Mouse (Mus musculus) small intestine, adult 2 months (tissue): ENCODE results near the gene C2cd4b. TPM values are rescaled to one million over a fixed set of nuclear protein-coding genes. Genes with fewer than 3 reads are reported as not detected.

Source experiments
- H3K27ac ChIP-seq: fragments of 200-500 bp; 2 replicates; pipeline ENCODE4 v1.5.1; 2012; ENCODE audit warnings: low read depth, low read length, control low read depth, inconsistent platforms; ENCODE audit not compliant: insufficient read depth
- H3K27me3 ChIP-seq: fragments of 200-500 bp; 2 replicates; pipeline ENCODE4 v1.6.1; 2012; ENCODE audit warnings: mild to moderate bottlenecking, moderate library complexity, low read length, inconsistent platforms; ENCODE audit not compliant: control insufficient read depth, insufficient read depth
- H3K36me3 ChIP-seq: fragments of 200-500 bp; 2 replicates; pipeline ENCODE4 v1.6.1; 2012; ENCODE audit warnings: mild to moderate bottlenecking, low read length, control low read depth, inconsistent platforms; ENCODE audit not compliant: control insufficient read depth, insufficient read depth
- H3K4me1 ChIP-seq: fragments of 200-500 bp; 2 replicates; pipeline ENCODE4 v1.6.1; 2012; ENCODE audit warnings: low read length, inconsistent platforms, mixed read lengths; ENCODE audit not compliant: control insufficient read depth, insufficient read depth, insufficient read length
- H3K4me3 ChIP-seq: fragments of 200-500 bp; 2 replicates; pipeline ENCODE4 v1.5.1; 2012; ENCODE audit warnings: low read depth, mild to moderate bottlenecking, control low read depth, inconsistent platforms, low read length, moderate library complexity
- CTCF ChIP-seq: fragments of 200-500 bp; IDR thresholded peaks from 2 replicates; pipeline ENCODE4 v1.5.1; 2012; ENCODE audit warnings: low read depth, mild to moderate bottlenecking, control low read depth, inconsistent platforms, low read length, moderate library complexity, mixed read lengths; ENCODE audit not compliant: insufficient replicate concordance, insufficient read length; ENCODE audit errors: extremely low read depth
- POLR2A ChIP-seq: fragments of 200-500 bp; IDR thresholded peaks from 2 replicates; pipeline ENCODE4 v1.6.1; 2012; ENCODE audit warnings: low read depth, mild to moderate bottlenecking, control low read depth, inconsistent platforms, low read length, moderate library complexity
- WGBS: fragments of 180-500 bp; shearing (Covaris S2); methylation state at CpG from one replicate; pipeline ENCODE4 v1.1.7; 2018; 5-methylcytosine and 5-hydroxymethylcytosine counted together
- polyA plus RNA-seq: library from polyadenylated mRNA; depleted of rRNA; stranded (reverse); fragments of >200 nt; gene quantifications from 2 replicates; pipeline ENCODE4 v1.2.3, GENCODE M21; 2012

C2cd4b gene
- polyA plus RNA-seq, 1 experiment, result 4.0 TPM

DNA sequence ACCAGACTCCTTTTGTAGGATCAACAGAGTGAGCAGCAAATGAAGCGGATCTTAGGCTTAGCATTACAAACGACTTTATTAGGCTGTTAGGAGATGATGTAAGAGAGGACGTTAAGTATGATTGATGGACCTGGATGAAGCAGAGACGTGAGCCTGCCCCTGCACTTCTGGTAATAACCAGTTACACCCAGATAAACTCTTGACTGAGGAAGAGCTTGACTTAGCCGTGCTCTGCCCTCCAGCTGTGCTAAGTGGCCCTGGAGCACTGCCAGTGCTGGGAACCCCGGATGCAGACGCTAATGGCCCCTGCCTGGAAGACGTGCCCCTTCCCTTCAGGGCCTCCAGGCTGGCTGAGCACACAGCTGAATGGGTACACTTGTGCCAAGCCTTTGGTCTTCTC lies 19.3 kb downstream of the C2cd4b start:
- Histone ChIP-seq H3K4me3 (no peak overlapping the region), H3K27ac (no peak overlapping the region), H3K36me3 (no peaks in the 10 kb centered on the region), H3K4me1 (no peaks in the 10 kb centered on the region), H3K27me3 (no peaks in the 10 kb centered on the region)
- 11% methylated on average over 8 of the region's 8 CpGs for WGBS
- no peak for TF ChIP-seq CTCF
- no peak for TF ChIP-seq POLR2A

DNA sequence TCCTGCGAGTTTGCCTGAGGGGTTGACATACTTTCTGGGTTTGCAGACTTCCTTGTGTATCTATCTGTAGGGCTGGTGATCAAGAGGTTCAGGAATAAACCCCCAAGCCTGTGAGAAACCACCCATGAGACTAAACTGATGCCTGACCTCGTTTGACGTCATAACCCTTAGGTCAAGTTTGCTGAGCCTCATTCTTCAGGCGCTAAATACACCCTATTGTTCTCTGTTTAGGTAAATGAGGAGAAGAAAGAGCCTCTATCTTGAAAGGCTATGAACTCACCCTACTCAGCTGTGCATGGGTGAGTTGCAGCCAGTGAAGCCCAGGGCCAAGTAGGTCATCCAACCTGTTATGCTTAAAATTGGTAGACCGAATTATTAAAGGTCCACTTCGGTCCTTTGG lies 23.5 kb downstream of the C2cd4b start:
- no peaks in the 10 kb centered on the region for H3K36me3 ChIP-seq
- no peaks in the 10 kb centered on the region for H3K27me3 ChIP-seq
- H3K27ac ChIP-seq, result no peak overlapping the region
- TF ChIP-seq CTCF, result no peak
- TF ChIP-seq POLR2A, result no peak
- no peak overlapping the region for H3K4me3 ChIP-seq
- no peaks in the 10 kb centered on the region for H3K4me1 ChIP-seq
- 70% methylated on average over 6 of the region's 6 CpGs for WGBS

DNA sequence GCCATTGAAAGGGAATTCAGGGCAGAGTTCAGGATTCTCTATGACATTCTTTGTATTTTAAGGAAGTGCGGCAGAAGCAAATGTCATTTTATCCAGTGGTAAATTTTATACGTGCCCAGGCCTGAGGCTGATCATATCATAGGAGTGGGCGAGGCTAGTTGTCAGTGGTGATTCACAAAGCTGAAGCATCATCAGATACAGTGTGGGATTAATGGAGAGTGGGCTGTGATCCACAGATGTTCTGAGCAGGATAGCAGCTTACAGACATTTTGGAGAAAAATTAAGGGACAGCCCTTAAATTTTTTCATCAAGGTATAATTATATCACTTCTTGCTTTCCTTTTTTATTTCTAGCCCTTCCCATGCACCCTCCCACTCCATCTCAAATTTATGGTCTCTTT lies 24.2 kb downstream of the C2cd4b start:
- WGBS, result 91% methylated on average over 3 of the region's 3 CpGs
- H3K4me1 ChIP-seq, result no peaks in the 10 kb centered on the region

DNA sequence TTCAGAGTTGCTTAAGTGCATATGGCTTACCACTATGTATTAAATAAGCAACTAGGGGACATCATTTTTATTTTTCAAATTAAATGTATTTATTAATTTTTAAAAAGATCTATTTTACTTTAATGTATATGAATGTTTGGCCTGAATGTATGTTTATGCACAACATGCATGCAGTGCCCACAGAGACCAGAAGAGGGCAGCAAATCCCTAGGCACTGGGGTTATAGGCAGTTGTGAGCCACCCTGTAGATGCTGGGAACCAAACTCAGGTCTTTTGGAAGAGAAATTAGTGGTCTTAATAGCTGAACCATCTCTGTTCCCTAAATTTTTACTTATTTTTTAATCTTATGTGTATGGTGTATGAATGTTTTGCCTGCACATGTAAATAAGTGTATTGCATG lies 24.7 kb downstream of the C2cd4b start:
- no peak overlapping the region for H3K27ac ChIP-seq
- TF ChIP-seq CTCF, result peak; percentile 36; the same call in 1 of the 2 replicates
- no peak for TF ChIP-seq POLR2A
- H3K4me3 ChIP-seq, result no peak overlapping the region
- H3K27me3 ChIP-seq, result no peaks in the 10 kb centered on the region
- no peaks in the 10 kb centered on the region for H3K4me1 ChIP-seq
- H3K36me3 ChIP-seq, result no peaks in the 10 kb centered on the region

More for the DNA sequence above, 24.2 kb downstream of the C2cd4b start:
- Histone ChIP-seq H3K4me3 (no peak overlapping the region), H3K27ac (no peak overlapping the region), H3K27me3 (no peaks in the 10 kb centered on the region), H3K36me3 (no peaks in the 10 kb centered on the region)
- TF ChIP-seq CTCF (no peak), POLR2A (no peak)

DNA sequence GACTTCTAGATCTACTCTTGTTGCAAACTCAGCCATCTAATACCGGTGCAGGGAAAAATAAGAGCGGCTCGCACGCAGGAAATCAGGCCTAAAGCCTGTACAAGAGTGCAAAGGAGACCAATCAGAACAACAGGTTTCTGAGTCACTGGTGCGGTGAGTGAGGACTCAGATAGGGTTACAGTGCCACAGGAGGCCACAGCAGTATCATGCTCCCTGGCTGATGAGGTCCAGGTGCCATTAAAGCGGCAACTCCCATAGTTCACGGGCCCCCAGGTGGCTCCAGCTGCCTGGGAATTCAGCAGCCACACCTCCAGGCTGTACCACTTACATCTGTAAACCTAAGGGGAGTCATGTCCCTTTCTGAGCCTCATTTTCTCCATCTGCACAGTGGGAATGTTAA lies 27.1 kb downstream of the C2cd4b start:
- no peaks in the 10 kb centered on the region for H3K27me3 ChIP-seq
- 72% methylated on average over 7 of the region's 7 CpGs for WGBS
- TF ChIP-seq CTCF, result no peak
- no peak for TF ChIP-seq POLR2A

DNA sequence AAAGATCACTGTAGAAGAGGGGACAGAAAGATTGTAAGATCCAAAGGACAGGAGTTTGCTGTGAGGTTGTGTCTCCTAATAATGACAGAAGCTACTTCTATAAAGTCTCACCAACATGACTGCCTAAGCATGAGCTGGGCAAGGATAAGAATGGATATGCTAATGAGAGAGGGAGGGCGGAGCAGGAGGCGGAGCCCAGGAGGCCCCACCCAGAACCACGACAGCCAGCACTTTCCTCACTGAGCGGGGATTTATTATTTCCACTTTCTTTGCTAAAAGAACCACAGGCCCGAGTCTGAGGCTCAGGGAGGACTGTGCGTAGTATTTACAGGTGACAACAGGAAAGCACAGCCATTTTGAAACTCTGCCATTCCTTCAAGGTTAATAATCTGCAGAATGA lies 28.4 kb downstream of the C2cd4b start:
- TF ChIP-seq CTCF (no peak), POLR2A (no peak)
- no peaks in the 10 kb centered on the region for H3K27me3 ChIP-seq
- H3K4me1 ChIP-seq, result no peaks in the 10 kb centered on the region
- H3K36me3 ChIP-seq, result no peaks in the 10 kb centered on the region
- WGBS, result 63% methylated on average over 6 of the region's 6 CpGs
- H3K27ac ChIP-seq, result no peak overlapping the region
- no peak overlapping the region for H3K4me3 ChIP-seq

More for the DNA sequence above, 27.1 kb downstream of the C2cd4b start:
- Histone ChIP-seq H3K4me3 (no peak overlapping the region), H3K36me3 (no peaks in the 10 kb centered on the region), H3K27ac (no peak overlapping the region), H3K4me1 (no peaks in the 10 kb centered on the region)

DNA sequence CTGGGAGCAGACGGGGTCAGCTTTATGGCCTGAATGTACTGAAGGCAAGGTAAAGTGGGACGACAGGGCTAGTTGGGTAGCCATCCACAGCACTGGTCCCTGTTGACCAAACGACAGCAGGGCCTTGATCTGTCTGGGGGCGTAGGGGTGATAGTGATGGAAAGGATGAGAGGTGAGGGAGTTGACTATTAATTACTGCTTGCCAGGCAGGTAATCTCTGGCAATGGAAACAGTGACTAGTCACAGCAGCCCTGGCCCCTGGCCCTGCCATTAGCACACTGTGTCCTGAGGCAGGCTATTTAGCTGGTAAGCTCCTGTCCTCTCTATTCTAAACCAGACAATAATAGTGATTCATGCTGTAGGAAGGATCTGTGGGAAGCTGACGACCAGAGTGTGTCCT lies 33.2 kb downstream of the C2cd4b start:
- no peak for TF ChIP-seq CTCF
- no peak for TF ChIP-seq POLR2A
- 83% methylated on average over 5 of the region's 5 CpGs for WGBS
- Histone ChIP-seq H3K27me3 (no peaks in the 10 kb centered on the region), H3K4me3 (no peak overlapping the region), H3K27ac (no peak overlapping the region), H3K4me1 (peaks cover 4% of the 10 kb centered on the region; the same call in 1 of the 2 replicates), H3K36me3 (no peaks in the 10 kb centered on the region)

DNA sequence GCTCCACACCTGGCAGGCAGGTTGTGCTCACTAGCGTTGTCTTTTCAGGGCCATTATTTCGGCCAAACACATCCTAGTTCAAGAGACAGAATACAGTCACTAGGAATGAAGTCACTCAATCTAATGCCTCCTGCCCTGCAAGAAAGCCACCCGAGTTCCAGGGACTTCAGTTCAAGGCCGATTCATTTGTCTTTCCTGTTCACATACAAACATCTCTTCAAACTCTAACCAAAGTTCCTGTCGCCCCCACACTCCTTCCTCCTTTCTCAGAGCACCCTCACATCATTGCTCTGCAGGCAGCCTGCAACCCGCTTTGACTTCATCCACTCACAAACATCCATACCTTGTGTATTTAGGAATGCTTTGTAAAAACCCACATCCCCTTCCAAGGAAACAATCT lies 34.3 kb downstream of the C2cd4b start:
- TF ChIP-seq POLR2A (no peak), CTCF (no peak)
- H3K27ac ChIP-seq, result no peak overlapping the region
- no peak overlapping the region for H3K4me3 ChIP-seq
- 68% methylated on average over 6 of the region's 6 CpGs for WGBS
- peaks cover 4% of the 10 kb centered on the region; the same call in 1 of the 2 replicates for H3K4me1 ChIP-seq
- H3K36me3 ChIP-seq, result no peaks in the 10 kb centered on the region
- no peaks in the 10 kb centered on the region for H3K27me3 ChIP-seq
